Mouse (Mus musculus) adrenal gland, postnatal 4 days (tissue): ENCODE results near the gene Mical2. TPM values are rescaled to one million over a fixed set of nuclear protein-coding genes. Genes with fewer than 3 reads are reported as not detected.

Experiments used
- DNase-seq, 2 experiments: peaks; one replicate each; pipeline ENCODE4 v3.0.0; 2021 to 2022; ENCODE audit warnings: low spot score in 2 of 2, mixed read lengths in 2 of 2
- total RNA-seq, 2 experiments: library from RNA; stranded (reverse); gene quantifications; 2 replicates each; pipeline ENCODE4 v1.2.3; 2021

The Mical2 gene
- total RNA-seq, 2 experiments from 2014 or later, result 25.2 TPM

- DNase-seq, result no peak
These were observed 84.3 kb downstream of the Mical2 start for GRCm38 (mm10) chr7:112310017-112310360.

GRCm38 (mm10) chr7:112313211-112313610, 87.6 kb downstream of the Mical2 start:
- DNase-seq, result no peak

- no peak for DNase-seq
These were observed 88.0 kb downstream of the Mical2 start for GRCm38 (mm10) chr7:112313670-112314069.

- DNase-seq, result no peak
These were observed 90.6 kb downstream of the Mical2 start for GRCm38 (mm10) chr7:112316239-112316638.

- no peak for DNase-seq
These were observed 91.8 kb downstream of the Mical2 start for GRCm38 (mm10) chr7:112317491-112317890.

- no peak for DNase-seq
These were observed 92.7 kb downstream of the Mical2 start for GRCm38 (mm10) chr7:112318306-112318705.

- DNase-seq, result no peak
These were observed 93.8 kb downstream of the Mical2 start for GRCm38 (mm10) chr7:112319419-112319818.

GRCm38 (mm10) chr7:112320052-112320730, 94.5 kb downstream of the Mical2 start:
- DNase-seq, result no peak

- no peak for DNase-seq
These were observed 96.4 kb downstream of the Mical2 start for GRCm38 (mm10) chr7:112321798-112322794.

GRCm38 (mm10) chr7:112324577-112324976, 98.9 kb downstream of the Mical2 start:
- no peak for DNase-seq

GRCm38 (mm10) chr7:112326852-112327251, 101.2 kb downstream of the Mical2 start:
- no peak for DNase-seq

- no peak for DNase-seq
These were observed 103.3 kb downstream of the Mical2 start for GRCm38 (mm10) chr7:112328969-112329368.

- no peak for DNase-seq
These were observed 103.8 kb downstream of the Mical2 start for GRCm38 (mm10) chr7:112329496-112329895.

- DNase-seq, result no peak
These were observed 105.3 kb downstream of the Mical2 start for GRCm38 (mm10) chr7:112330935-112331334.

- DNase-seq, result no peak
These were observed 106.1 kb downstream of the Mical2 start for GRCm38 (mm10) chr7:112331804-112332203.

- DNase-seq, result no peak
These were observed 106.8 kb downstream of the Mical2 start for GRCm38 (mm10) chr7:112332426-112332825.

GRCm38 (mm10) chr7:112333404-112333803, 107.7 kb downstream of the Mical2 start:
- DNase-seq, result no peak

- DNase-seq, result no peak
These were observed 110.6 kb downstream of the Mical2 start for GRCm38 (mm10) chr7:112336213-112336631.

GRCm38 (mm10) chr7:112336769-112337168, 111.1 kb downstream of the Mical2 start:
- DNase-seq, result no peak

- DNase-seq, result no peak
These were observed 112.1 kb downstream of the Mical2 start for GRCm38 (mm10) chr7:112337736-112338135.

- DNase-seq, result no peak
These were observed 115.4 kb downstream of the Mical2 start for GRCm38 (mm10) chr7:112341052-112341451.

- no peak for DNase-seq
These were observed 120.0 kb downstream of the Mical2 start for GRCm38 (mm10) chr7:112345687-112346086.
